Mouse (Mus musculus) midbrain, postnatal 0 days (tissue): Measurements from ENCODE around the gene Aknad1. TPM values are rescaled to one million over a fixed set of nuclear protein-coding genes. Genes with fewer than 3 reads are reported as not detected.

Experiments used
- ATAC-seq: fragments of 200-750 bp; cut with Nextera tagmentation; 2 replicates; pipeline ENCODE4 v1.8.0; 2017; ENCODE audit warnings: moderate number of reproducible peaks, mild to moderate bottlenecking, moderate TSS enrichment, moderate library complexity; ENCODE audit not compliant: low FRiP score
- DNase-seq: peaks from one replicate; pipeline ENCODE4 v3.0.0-alpha.2; 2015; ENCODE audit warnings: low spot score
- H3K27ac ChIP-seq: fragments of 300-500 bp; sonication (generic); 2 replicates; pipeline ENCODE4 v1.5.1; 2014; ENCODE audit warnings: low read depth, mild to moderate bottlenecking, low read length, mixed read lengths
- H3K27me3 ChIP-seq: fragments of 300-500 bp; sonication (generic); 2 replicates; pipeline ENCODE4 v1.6.1; 2014; ENCODE audit warnings: low read length, control low read depth, mixed read lengths; ENCODE audit not compliant: insufficient read depth
- H3K36me3 ChIP-seq: fragments of 300-500 bp; sonication (generic); 2 replicates; pipeline ENCODE4 v1.6.1; 2014; ENCODE audit warnings: low read length, control low read depth, mixed read lengths; ENCODE audit not compliant: insufficient read depth
- H3K4me1 ChIP-seq: fragments of 300-500 bp; sonication (generic); 2 replicates; pipeline ENCODE4 v1.6.1; 2014; ENCODE audit warnings: mild to moderate bottlenecking, control low read depth, antibody characterized with exemption, low read length, mixed read lengths; ENCODE audit not compliant: insufficient read depth
- H3K4me2 ChIP-seq: fragments of 300-500 bp; sonication (generic); 2 replicates; pipeline ENCODE4 v1.6.1; 2014; ENCODE audit warnings: low read depth, mild to moderate bottlenecking, low read length, mixed read lengths; ENCODE audit not compliant: poor library complexity, severe bottlenecking
- H3K4me3 ChIP-seq: fragments of 300-500 bp; sonication (generic); 2 replicates; pipeline ENCODE4 v1.5.1; 2014; ENCODE audit warnings: low read depth, mild to moderate bottlenecking, low read length, moderate library complexity
- H3K9ac ChIP-seq: fragments of 300-500 bp; sonication (generic); replicated peaks from 2 replicates; pipeline ENCODE4 v1.6.1; 2014; ENCODE audit warnings: mild to moderate bottlenecking, low read length, moderate library complexity, mixed read lengths; ENCODE audit not compliant: poor library complexity, severe bottlenecking
- H3K9me3 ChIP-seq: fragments of 300-500 bp; sonication (generic); 2 replicates; pipeline ENCODE4 v1.6.1; 2016; ENCODE audit warnings: low read length, control low read depth
- CTCF ChIP-seq: IDR thresholded peaks from 2 replicates; pipeline ENCODE4 v1.5.1; 2016; ENCODE audit warnings: antibody characterized with exemption, mild to moderate bottlenecking
- WGBS: fragments of 180-500 bp; shearing (Covaris S2); extraction: QIAGEN DNeasy Blood & Tissue Kit; methylation state at CpG from one replicate; pipeline ENCODE4 v1.1.7; 2014; 5-methylcytosine and 5-hydroxymethylcytosine counted together
- polyA plus RNA-seq: library from polyadenylated mRNA; unstranded; fragments of >200 nt; fragmentation: Nextera tagmentation; extraction: Ambion mirVana; gene quantifications from 2 replicates; pipeline ENCODE4 v1.2.1, GENCODE M21; 2015
- total RNA-seq: library from RNA; depleted of rRNA; stranded (reverse); fragments of >200 nt; gene quantifications from 2 replicates; pipeline ENCODE4 v1.2.3, GENCODE M21; 2014

Gene Aknad1
- total and polyA plus RNA-seq, 2 experiments from 2014 or later: not detected

DNA sequence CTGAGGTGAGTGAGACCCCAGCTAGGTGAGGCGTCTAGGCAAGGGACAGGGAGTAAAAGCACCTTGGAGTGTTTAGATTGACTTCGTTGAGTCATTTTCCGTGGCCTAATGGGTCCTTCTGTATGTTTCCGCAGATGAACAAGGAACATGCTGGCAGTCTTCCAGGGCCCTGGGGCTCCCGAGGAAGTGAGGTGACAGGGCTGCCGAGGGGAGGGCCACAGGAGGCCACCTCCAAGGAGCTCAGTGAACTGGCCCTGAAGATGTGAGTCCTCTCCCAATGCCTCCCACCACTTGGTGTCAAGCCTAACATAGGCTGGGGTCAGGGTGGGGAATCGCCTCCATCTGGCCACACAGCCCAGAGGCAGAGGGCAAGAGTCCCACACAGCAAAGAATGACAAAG lies 25.5 kb downstream of the Aknad1 start:
- no peak overlapping the region for H3K4me3 ChIP-seq
- WGBS: 65% methylated on average over 7 of the region's 7 CpGs
- H3K36me3 ChIP-seq: no peaks in the 10 kb centered on the region
- no peak overlapping the region for H3K4me2 ChIP-seq
- H3K27ac ChIP-seq: no peak overlapping the region
- no peak for TF ChIP-seq CTCF
- no peaks in the 10 kb centered on the region for H3K27me3 ChIP-seq
- ATAC-seq (no peak), DNase-seq (no peak)
- H3K9me3 ChIP-seq: no peaks in the 10 kb centered on the region
- no peaks in the 10 kb centered on the region; the same call in 1 of the 2 replicates for H3K4me1 ChIP-seq
- H3K9ac ChIP-seq: no peak overlapping the region

DNA sequence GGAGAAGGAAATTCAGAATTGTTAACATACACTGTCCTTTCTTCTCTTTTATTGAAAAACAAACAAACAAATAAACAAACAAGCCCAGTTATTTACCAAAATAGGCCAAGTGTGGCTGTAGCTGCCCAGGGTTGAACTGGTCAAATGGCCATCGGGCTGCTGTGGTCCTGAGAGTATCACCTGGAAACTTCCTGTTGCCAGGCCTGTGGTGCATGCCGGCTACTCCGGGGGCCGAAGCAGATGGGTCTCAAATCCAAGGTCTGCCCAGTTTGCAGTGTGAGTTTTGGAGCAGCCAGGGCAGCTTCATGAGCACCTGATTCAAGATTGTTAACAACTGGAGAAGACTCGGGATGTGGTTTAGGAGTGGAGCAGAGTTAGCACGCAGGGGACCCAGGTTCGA lies 26.0 kb downstream of the Aknad1 start:
- H3K9ac ChIP-seq: no peak overlapping the region
- no peak overlapping the region for H3K27ac ChIP-seq
- ATAC-seq (no peak), DNase-seq (no peak)
- H3K36me3 ChIP-seq: no peaks in the 10 kb centered on the region
- no peak overlapping the region for H3K4me3 ChIP-seq
- H3K9me3 ChIP-seq: no peaks in the 10 kb centered on the region
- TF ChIP-seq CTCF: no peak
- 83% methylated on average over 7 of the region's 7 CpGs for WGBS
- no peak overlapping the region for H3K4me2 ChIP-seq
- no peaks in the 10 kb centered on the region for H3K27me3 ChIP-seq
- H3K4me1 ChIP-seq: no peaks in the 10 kb centered on the region

DNA sequence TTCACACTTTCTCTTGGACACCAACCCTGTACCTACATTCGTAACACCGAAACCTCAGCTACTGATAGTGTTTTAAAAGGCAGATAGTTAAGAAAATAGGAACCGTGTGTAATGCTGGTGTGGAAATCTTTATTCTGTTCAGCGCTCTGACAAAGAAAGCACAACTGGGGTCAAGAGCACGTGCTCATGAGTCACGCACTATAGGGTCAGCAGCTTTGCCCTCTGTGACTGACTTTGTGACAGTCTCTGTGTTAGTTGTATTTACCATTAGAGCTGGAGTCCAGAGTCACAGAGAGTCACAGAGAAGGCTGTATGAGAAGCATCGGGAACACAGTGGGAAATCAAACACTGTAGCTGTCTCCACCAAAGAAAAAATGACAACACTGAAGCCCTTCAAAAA lies 27.5 kb downstream of the Aknad1 start:
- H3K36me3 ChIP-seq: no peaks in the 10 kb centered on the region
- H3K27me3 ChIP-seq: no peaks in the 10 kb centered on the region
- no peak overlapping the region for H3K27ac ChIP-seq
- H3K4me2 ChIP-seq: no peak overlapping the region
- no peaks in the 10 kb centered on the region for H3K9me3 ChIP-seq
- no peak for DNase-seq
- H3K4me3 ChIP-seq: no peak overlapping the region
- TF ChIP-seq CTCF: no peak
- no peaks in the 10 kb centered on the region for H3K4me1 ChIP-seq
- H3K9ac ChIP-seq: no peak overlapping the region
- no peak for ATAC-seq
- 83% methylated on average over 7 of the region's 7 CpGs for WGBS

DNA sequence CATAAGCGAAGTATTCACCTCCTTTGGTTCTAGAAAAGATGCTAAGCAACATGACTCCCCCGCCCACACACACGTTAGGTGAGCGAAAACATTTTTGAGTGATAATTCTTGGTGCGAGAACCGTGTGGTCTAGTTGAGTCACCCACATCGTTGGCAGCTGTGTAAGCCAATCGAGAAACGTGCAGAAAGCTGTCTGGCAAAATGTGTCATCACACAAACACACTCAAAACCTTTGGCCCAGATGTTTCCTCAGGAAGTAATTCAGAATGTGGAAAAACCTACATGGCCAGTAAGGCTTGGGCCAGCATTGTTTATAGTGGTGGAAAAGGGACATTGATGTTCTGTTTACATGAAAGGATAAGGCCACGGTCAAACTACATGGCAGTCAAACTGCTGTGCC lies 28.0 kb downstream of the Aknad1 start:
- no peaks in the 10 kb centered on the region for H3K27me3 ChIP-seq

DNA sequence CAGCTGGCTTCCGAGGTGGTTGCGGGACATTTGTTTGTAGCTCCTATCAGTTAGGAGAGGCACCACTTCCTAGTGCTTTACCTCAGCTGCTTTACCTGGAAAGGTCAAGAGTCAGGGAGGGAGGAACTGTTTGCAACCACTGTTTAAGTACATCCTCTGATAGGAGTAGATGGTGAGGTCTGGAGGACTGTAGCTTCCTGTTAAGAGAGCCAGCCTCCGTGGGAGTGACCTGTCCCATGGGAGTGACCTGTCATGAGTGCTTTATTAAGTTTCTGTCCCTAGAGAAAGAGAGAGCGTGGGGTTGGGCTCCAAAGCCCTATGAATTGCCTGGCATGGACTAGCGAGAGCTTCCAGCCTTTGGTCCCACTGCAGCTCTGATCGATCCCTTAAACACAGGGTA lies 30.1 kb downstream of the Aknad1 start:
- TF ChIP-seq CTCF: no peak
- DNase-seq (no peak), ATAC-seq (no peak)
- H3K27me3 ChIP-seq: no peaks in the 10 kb centered on the region
- no peak overlapping the region for H3K27ac ChIP-seq
- WGBS: 87% methylated on average over 6 of the region's 6 CpGs
- H3K4me2 ChIP-seq: no peak overlapping the region
- H3K4me3 ChIP-seq: no peak overlapping the region
- no peaks in the 10 kb centered on the region for H3K9me3 ChIP-seq
- no peak overlapping the region for H3K9ac ChIP-seq
- no peaks in the 10 kb centered on the region for H3K4me1 ChIP-seq
- H3K36me3 ChIP-seq: no peaks in the 10 kb centered on the region

More for the DNA sequence above, 28.0 kb downstream of the Aknad1 start:
- DNase-seq (no peak), ATAC-seq (no peak)
- Histone ChIP-seq H3K9ac (no peak overlapping the region), H3K9me3 (no peaks in the 10 kb centered on the region), H3K27ac (no peak overlapping the region), H3K4me2 (no peak overlapping the region), H3K36me3 (no peaks in the 10 kb centered on the region), H3K4me3 (no peak overlapping the region), H3K4me1 (no peaks in the 10 kb centered on the region)
- TF ChIP-seq CTCF: no peak
- WGBS: 87% methylated on average over 10 of the region's 10 CpGs

DNA sequence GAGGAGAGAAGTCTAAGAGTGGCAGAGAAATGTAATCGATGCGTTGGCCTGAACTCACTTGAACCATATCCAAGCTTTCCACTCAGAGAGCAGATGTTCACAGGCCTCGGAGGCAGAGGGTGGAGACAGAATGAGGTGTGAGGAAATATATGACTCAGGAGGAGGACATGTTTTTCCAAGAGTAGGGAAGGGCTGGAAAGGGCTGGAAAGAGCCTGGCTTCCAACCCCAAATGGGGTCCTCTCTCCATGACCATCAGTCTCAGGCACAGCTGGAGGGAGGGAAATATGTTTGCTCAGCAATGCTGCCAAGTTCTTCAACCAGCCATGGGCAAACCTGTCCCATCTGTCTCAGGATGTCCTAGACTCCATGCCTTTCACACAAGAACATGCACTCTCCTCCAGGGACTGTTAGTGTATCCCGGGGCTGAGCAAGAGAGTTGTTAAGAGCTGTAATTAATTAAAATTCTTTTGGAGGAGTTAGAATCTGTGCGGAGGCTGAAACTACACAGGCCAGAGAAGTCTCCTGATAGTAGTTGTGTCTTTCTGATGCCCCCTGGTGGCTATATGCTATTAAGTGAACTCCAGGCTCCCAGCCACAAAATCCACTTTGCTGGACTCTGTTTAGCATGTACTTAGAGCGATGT lies 31.4 kb downstream of the Aknad1 start:
- Histone ChIP-seq H3K27ac (no peak overlapping the region), H3K9ac (no peak overlapping the region), H3K27me3 (no peaks in the 10 kb centered on the region), H3K4me1 (no peaks in the 10 kb centered on the region), H3K4me3 (no peak overlapping the region), H3K4me2 (no peak overlapping the region), H3K9me3 (no peaks in the 10 kb centered on the region), H3K36me3 (no peaks in the 10 kb centered on the region)
- ATAC-seq (peak; percentile 72), DNase-seq (peak; percentile 85)
- peak; percentile 79 for TF ChIP-seq CTCF
- 42% methylated on average over 6 of the region's 6 CpGs for WGBS
